Mouse (Mus musculus): ENCODE results near the gene Cep78.

- TF ChIP-seq ZNF384 (IDR thresholded peaks at IDR 0.05; ENCODE audit: low read depth, low read length) = no peak
- no peak for TF ChIP-seq CHD2 (IDR thresholded peaks at IDR 0.05; ENCODE audit: low read depth, low read length)
- TF ChIP-seq HCFC1 (IDR thresholded peaks at IDR 0.05; ENCODE audit: borderline replicate concordance, insufficient read depth, low read length) = no peak
These were observed 2.9 kb downstream of the Cep78 start for GRCm38 (mm10) chr19:15981861-15982260.
